Mouse (Mus musculus) heart, adult 2 months (tissue): ENCODE data around the gene Cpeb3.

Experiments
- CTCF ChIP-seq: fragments of 200-600 bp; IDR thresholded peaks from 2 replicates; pipeline ENCODE4 v1.8.1; 2022; ENCODE audit warnings: antibody characterized with exemption, mild to moderate bottlenecking, moderate library complexity
- EP300 ChIP-seq: fragments of 200-500 bp; IDR thresholded peaks from 2 replicates; pipeline ENCODE4 v1.6.1; 2011; ENCODE audit warnings: low read depth, low read length, control low read depth; ENCODE audit not compliant: insufficient read depth
- POLR2A ChIP-seq: fragments of 200-500 bp; IDR thresholded peaks from 2 replicates; pipeline ENCODE4 v1.6.1; 2011; ENCODE audit warnings: mild to moderate bottlenecking, low read depth, low read length, control low read depth; ENCODE audit not compliant: insufficient read depth

GRCm38 (mm10) chr19:37025839-37026319 lies 182.5 kb downstream of the Cpeb3 start:
- TF ChIP-seq POLR2A (no peak), CTCF (no peak), EP300 (no peak)
